Mouse (Mus musculus): ENCODE measurements around the gene Cip2a.

The Cip2a gene

DNA sequence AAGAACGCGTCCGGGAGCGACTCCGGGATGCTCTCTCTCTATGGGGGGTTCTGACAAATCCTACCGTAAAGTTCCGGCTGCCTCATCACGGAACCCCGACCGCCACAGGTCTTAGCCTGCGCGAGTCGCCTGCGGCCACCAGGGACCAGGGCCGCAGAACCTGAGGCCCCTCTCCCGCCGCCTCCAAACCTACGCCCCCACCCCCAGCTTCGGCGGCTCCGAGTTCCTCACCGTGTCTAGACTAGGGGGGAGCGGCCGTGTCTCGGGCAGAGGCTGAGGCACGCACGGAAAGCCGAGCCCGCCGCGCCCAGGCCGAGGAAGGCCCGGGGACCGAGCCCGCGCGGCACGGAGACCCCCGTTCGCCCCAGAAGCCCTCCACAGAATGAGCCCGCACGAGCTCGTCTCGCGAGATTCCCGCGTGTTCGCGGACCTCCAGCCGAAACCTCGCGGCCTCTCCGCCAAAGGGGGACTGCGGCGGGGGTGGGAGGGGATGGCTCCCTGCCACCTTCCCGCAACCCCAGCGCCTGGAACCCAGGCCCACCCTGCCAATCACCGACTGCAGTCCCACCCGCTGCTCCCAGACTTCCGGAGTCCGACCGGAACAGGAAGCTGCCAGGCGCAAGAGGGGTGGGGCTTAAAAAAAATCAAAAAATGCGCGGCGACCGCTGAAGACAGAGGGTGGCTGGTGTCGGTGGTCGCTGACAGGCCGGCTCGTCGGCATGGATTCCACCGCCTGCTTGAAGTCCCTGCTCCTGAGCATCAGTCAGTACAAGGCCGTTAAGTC is at the start of gene Cip2a, which contains the start of gene Dzip3:
Cip2a (plus strand) TSS at position 627 of the 784 bp plus-strand sequence.
Dzip3 (minus strand) TSS at position 607 of the 784 bp plus-strand sequence.
- in situ Hi-C loops (cut with MboI, MseI): no loop called here

DNA sequence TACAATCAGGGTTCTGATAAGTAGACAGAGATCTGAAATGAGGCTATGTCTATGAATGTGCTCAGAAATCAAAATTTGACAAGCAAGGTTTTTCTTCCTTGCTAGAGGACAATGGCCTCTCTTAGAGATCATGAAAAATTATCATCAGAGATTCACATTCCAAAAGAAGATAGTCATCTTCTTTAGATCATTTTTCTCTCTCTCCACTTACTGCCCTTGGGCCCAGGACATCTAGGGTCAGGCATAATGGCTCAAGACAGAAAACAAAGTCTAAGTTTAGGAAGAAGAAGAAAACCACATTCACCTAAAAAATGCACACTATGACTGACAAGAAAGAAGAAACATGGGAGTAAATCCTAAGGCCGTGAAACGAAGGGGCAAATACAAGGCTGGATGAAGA is 21.0 kb upstream of the Cip2a start:
- in situ Hi-C loops (cut with MboI, MseI): no loop called here

DNA sequence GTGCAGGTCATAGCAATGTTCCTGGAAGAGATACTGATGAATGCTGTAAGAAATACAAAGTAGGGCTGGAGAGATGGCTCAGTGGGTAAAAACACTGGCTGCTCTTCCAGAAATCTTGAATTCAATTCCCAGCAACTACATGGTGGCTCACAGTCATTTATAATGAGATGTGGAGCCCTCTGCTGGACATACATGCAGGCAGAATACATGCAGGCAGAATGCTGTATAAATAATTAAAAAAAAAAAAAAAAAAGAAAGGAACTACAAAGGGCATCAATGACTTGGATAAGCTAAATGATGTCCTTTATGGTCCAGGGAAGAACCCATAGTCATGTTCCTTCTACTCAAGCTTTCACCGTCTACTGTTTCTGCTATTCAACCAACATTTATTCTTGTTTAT is 20.4 kb upstream of the Cip2a start:
- in situ Hi-C loops (cut with MboI, MseI): no loop called here

DNA sequence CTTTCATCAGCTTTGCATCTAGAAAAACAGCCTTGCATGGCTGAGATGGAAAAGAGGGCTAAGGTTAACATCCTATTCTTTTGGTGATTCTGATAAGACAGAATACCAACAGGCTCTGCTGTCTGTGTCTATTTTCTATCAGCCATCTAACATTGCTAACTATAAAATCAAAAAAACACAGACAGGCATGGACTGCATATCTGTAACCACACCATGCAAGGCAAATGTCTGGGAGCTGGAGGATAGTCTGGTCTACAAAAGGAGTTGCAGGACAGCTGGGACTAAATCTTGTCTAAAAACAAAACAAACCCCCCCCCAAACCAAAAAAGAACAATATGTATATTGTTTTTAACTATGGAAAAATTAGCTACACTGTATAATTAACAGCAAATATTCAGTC is 14.0 kb upstream of the Cip2a start:
- in situ Hi-C loops (cut with MboI, MseI): no loop called here

DNA sequence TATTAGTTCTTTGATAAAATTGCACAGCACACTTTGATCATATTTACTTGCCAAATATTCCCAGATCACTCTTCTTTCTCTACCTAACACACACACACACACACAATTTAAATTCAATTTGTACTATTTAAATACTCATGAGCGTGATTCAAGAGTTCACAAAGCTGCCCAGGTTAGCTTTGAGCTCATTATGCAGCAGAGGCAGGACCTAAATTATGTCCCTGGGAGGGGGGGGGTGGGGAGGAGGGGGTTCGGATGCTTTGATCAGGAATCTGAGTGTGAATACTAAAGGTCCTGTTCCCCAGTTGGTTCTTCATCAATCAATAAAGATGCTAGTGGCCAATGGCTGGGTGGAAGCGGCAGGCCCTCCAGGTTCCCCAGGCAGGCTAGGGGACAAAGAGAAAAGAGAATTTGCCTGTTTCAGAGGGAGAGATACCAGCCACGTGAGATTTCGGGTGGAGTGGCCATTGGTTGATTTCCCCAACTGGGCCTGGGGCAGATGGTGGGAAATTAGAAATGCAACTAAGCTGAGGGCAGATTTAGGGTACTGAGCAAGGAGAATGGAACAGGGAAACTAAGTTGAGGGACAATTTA is 8.9 kb upstream of the Cip2a start:
- in situ Hi-C loops (cut with MboI, MseI): no loop called here

DNA sequence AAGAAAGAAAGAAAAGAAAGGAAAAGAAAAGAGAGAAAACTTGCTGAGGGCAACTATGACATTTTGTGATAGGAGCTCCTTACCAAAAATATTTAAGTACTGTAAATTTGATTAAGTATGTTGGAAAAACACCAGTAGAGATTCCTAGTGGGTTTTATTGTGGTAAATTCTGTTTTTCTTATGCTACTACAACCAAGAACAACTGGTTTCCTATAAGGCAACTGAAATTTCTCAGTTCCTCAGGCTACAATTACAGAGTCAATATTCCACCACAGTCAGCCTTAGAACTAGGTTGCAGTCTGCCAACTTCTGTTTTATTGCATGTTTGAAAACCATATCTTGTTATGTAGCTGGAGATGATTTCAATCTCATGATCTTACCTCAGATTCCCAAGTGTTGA is 4.3 kb upstream of the Cip2a start:
- in situ Hi-C loops (cut with MboI, MseI): no loop called here

DNA sequence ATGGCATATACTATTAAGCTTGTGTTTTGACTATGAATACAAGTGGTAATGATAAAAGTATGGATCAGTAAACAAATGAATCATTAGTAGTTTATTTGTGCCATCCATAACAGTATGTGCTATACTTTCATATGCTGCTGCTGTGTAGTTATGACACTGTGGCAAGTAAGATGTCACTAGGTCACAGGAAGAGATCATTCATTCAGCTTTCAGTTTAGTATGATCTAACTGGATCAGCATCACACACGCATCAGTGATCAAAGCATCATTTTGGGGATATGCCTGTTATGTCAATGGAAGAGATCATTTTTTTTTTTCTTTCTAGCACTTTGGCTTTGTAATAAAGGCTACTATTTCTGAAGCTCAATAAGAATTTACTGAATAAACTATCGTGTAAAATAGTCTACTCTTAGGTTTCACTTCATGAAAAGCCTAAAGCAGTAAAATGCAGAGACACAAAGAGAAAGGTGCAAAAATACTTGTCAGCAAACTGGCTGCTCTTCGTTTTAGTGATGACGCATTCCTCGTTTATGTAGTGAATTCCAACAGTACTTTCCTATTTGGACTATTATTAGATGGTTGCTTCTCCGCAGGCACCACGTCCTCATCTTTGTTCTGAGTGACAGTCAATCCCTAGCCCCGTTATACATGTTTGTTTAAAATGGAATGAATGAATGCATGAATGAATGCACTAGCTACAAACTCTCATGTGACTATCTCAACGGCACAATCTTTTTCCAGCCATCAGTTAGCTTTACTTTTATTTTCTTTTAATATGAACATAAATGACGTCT is 1.4 kb upstream of the Cip2a start:
- in situ Hi-C loops (cut with MboI, MseI): no loop called here

DNA sequence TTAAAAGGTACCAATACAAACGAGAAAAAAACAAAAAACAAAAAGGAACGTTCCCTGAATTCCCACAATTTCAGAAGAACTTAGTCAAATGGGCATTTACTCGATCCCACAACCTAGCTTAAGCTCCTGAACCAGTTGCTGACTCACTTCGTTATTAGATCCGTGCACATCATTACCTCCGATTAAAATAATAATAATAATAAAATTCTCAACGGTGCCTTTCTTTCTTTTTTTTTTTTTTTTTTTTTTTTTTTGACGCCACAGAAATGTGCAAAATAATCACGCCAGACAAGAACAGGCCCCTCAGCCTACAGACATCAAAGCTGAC is 790 bp upstream of the Cip2a start:
- in situ Hi-C loops (cut with MboI, MseI): no loop called here

DNA sequence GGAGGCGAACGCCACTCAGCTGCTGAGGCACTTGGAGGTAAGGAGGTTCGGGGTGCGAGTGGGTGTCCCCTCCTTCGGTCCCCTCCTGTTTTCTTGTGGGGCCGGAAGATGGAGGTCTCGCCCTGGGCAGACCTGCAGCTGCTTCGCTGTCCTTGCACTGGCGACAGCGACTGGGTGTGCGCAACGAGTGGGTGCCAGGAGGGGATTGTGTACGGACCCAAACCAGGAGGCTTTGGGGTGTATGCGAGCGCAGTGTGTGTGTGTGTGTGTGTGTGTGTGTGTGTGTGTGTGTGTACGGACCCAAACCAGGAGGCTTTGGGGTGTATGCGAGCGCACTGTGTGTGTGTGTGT is 333 bp downstream of the Cip2a start:
- in situ Hi-C loops (cut with MboI, MseI): no loop called here

DNA sequence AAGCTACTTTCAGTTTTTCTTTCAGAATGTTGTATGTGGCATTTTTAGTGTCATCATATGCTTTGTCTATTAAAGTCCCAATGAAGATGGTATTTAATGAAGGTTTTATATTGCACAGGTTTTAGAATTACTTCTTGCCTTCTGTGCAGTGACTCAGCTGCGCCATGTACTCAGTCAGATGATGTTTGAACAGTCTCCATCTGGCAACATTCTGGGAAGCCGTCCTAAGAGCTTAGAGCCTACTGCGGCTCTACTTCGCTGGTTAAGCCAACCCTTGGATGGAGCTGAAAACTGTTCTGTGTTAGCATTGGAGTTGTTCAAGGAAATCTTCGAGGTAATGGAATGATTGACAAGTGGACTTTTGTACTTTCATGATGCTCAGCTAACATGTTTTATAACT is 10.2 kb downstream of the Cip2a start:
- in situ Hi-C loops (cut with MboI, MseI): no loop called here

DNA sequence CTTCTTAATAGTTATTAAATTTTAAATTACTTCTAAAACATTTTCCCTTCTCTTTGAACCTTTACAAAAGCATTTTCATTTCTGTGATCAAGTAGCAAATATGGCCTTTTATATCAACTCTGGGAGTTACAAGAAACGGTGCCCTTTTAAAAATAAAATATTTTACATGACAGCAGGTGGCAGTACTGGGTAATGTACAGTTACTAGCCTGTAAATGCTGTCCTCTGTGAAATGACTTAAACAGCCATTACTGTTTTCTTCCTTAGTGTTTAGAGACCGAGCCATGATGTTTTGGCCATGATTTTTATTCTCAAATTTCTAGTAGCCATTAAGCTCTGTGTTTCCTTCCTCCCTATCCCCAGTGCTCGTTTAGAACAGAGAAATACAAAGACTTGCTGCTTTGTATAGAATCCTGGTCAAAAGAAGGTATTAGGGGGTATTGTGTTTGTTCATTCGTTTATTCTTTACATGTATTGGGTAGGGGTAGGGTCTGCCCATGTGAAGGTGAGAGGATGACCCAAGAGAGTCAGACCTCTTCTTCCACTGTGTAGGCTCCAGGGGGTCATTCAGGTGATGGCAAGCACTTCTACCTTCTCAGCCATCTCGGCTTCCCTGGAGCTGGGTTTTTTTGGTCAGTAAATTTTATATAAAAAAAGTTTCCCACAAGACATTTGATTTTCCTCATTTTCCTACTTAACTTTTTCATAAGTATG is 22.8 kb downstream of the Cip2a start:
- in situ Hi-C loops (cut with MboI, MseI): no loop called here

DNA sequence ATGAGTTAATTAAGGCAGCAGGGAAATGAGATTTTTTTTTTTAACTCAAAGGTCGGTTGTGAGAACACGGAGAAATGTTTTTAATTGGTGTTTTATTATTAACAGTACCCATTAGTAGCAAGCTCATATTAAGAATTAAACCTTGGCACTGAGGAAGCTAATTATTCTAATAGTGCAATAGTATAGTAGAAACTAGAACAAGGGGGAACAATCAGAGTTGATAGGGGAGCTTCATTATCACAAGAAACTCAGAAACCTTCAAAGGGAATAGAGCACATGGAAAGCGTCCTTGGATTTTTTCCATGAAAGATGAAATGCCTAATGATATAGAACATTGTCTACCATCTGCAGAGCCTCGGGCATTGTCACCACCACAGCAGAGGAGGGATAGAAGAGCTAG is 41.9 kb downstream of the Cip2a start:
- in situ Hi-C loops (cut with MboI, MseI): no loop called here

DNA sequence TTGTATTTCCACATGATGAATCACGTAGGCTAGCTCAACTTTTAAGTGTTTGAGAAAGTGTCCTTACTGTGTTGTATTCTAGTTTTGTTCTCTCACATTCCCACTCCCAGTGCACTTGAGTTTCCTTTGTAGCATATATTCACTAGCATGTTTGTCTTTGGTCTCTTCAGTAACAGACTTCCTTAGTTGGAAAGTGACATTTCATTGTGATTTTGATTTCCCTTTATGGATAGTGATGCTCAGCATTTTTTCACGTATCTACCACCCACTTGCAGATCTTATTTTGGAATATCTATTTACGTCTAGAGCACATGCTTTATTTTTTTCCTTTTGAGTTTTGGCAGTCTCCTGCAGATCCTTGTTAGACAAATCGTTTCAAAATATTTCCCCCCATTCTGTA is 43.8 kb downstream of the Cip2a start:
- in situ Hi-C loops (cut with MboI, MseI): no loop called here

DNA sequence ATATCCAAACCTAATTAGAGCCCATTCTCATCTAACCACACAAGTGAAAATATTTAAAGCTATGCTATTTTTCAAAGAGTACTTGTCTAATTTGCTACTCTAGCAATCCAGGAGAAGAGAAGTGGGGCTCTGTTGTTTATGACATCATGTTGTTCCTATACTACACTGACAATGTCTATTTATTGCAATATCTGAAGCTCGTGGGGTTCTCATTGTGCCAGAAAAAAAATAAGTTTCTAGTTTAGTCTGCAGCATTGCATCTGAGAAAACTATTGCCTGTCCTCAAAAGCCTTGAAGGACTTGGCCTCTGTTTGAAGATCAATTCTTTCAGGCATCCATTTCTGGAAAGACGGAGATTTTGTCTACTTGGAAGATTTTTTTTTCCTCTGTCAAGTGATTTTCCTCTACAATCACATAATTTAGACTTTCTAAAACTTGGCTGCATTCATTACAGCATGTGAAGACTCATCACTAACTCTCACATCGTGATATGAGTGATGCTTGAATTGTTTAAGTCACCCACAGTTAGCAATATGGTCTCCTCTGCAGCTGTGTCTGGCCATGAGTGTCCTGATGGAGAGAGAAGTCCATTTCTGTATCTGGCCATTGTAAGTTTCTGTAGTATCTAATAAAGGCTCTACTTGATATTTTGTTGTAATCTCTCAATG is 46.7 kb downstream of the Cip2a start:
- in situ Hi-C loops (cut with MboI, MseI): no loop called here

DNA sequence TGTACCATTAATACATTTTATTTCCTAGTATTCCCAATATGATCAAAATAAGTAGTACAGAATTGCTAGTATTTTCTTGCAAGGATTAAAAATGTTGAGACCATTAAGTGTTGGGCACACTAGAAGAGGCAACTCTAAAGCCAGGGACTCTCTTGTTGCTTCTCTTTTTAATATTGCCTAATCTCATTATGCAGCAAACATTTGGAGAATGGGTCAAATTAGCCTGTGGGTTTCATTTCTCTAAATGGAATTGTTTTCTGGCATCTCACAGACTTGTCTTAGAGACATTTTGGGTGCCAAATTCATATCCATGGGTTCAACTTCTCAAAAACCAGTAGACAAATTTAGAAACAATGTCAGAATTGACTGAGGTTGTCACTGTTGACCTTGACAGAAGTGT is 55.2 kb downstream of the Cip2a start:
- in situ Hi-C loops (cut with MboI, MseI): no loop called here

DNA sequence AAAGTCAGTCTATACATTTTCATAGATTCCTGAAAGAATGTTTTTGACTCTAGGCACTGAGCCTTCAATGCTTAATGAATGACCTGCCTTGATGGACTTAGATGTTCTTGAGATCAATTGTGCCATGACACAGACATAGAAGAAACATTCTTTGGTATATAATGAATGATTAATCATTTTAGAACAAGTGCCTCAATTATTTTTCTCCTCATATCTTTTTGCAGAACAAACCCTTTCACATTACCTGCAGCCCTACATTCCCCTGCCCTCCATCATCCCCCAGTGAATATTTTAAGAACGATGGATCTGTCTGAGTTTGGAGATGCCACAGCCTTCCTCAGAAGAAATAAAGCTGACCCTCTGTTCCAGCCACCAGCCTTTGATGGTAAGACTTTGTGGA is 63.2 kb downstream of the Cip2a start, which contains the start of gene Myh15:
Myh15 (plus strand) TSS at position 301 of the 400 bp plus-strand sequence.
- in situ Hi-C loops (cut with MboI, MseI): no loop called here
